Mouse (Mus musculus) left cerebral cortex, adult 18-20 months (tissue): ENCODE measurements around the gene Evi2. TPM values are rescaled to one million over a fixed set of nuclear protein-coding genes. Genes with fewer than 3 reads are reported as not detected.

Source experiments
- DNase-seq, 2 experiments: peaks; one replicate each; pipeline ENCODE4 v3.0.0; 2021 to 2022; ENCODE audit warnings: low spot score in 2 of 2, mixed read lengths in 1 of 2
- total RNA-seq, 2 experiments: library from RNA; stranded (reverse); gene quantifications; 2 replicates each; pipeline ENCODE4 v1.2.3; 2021

Evi2 gene
- total RNA-seq, 2 experiments from 2014 or later: not detected

DNA sequence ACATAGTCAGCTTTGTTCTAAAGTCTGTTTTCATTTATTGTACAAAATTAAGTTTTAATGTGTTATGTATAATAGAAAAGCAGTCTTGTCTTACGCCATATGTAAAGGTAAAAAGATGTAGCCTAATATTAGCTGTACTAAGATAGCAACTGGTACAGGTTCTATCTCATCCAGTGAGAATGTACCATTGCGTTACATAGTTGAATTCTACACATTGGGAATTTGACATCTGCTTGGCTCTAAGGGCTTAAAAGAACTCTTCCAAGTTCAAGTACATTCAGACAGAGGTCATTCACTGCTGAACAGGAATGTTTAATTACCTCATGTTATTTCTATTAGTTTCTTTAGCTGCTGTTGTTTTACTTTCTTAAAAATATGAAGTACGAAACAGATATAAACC, 3.8 kb downstream of the Evi2 start:
- no peak for DNase-seq

DNA sequence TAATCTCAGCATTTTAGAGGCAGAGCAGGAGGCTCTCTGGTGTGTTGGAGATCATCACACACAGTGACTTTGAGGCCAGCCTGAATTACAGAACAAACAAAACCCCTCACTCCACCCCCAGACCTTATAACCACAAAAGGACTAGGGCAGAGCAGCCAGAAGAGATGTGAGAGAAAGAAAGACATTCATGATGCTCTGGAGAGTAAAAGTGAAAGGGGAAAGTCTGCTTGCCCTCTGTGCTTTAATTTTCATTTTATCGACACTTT, 6.1 kb downstream of the Evi2 start:
- DNase-seq: no peak

DNA sequence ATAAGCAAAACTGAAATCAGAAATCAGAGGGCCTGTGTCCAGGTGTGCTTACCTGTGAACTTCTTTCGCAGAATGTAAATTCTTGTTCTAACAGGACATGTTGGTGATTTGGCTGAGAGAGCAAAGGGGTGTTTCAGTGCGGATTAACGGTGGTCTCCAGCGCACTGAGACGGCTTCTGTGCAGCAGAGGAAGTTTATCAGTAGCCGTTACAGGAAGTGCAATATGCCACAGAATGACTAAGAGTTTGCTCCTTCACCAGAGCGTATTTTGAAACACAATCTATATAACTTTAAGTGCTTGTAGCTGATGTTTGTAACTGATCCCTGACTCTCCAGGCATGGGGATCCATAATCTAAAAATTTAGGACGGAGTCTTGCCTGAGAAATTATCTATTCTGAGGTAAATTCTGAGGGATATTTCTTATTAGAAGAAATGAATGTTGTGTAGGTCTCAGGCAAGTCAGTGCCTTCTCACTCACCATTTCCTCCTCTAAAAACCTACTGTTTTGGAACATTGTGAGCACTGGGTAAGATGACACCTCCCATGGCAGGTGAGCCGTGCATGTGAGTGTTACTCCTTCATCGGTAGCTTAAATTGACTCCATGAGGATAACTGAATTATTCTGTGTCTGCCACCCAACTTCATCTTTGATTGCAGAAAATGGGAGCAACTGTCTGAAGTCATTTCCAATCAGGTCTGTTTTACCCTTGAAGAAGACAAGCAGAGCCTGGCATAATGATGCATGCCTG, 6.7 kb downstream of the Evi2 start, which contains the start of gene Evi2b:
Evi2b (minus strand) TSS at position 203 of the 750 bp plus-strand sequence.
- DNase-seq: no peak

DNA sequence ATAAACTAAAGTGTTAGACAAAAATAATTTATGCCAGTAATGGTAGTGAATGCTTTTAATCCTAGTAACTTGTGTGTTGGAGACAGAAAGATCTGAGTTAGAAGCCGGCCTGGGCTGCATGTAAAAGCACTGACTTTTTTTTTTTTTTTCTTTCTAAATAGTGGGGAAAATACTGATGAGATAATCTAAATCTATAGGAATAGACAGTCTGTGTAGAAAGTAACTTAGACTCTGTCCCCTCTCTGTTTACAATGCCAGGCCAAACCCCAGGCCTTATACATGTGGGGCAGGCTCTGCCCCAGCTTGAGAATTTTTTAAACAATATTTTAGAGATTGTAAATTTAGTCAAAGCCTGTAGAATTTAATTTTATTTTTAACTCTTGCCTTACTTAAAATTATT, 7.4 kb downstream of the Evi2 start:
- no peak for DNase-seq

DNA sequence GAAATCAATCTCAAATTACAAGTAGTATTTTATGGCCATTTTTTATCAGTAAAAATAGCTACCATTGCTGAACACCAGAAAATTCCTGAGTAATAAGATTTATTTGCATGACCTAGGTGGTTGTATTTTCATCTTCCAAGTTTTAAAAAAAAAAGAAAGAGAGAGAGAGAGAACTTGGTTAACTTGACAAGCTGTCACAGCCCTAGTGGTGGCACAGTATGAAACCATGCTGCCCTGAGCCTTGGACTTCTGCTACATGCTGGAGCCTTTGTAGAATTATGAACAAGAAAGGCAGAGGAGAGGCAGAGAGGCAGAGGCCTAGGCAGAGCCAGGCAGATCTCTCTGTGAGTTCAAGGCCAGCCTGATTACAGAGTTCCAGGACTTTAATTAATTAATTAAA, 8.5 kb downstream of the Evi2 start:
- no peak for DNase-seq

DNA sequence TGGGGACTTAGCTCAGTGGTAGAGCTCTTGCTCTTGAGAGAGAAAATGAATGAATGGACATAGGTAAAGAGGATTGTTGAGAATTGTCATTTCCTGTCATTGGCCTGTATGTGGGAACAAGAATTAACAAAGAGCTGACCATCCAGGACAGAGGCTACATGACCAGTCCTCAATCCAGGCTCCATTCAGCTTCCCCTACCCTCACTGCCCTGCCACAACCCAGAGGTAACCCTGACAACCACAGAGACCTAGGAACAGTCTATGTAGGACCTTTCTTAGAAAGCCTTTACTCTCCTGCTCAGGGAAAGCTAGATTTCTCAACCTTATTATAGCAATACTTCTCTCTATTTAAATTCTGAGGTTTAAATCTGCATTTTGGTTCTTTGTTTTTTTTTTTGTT, 9.6 kb downstream of the Evi2 start:
- DNase-seq: no peak

DNA sequence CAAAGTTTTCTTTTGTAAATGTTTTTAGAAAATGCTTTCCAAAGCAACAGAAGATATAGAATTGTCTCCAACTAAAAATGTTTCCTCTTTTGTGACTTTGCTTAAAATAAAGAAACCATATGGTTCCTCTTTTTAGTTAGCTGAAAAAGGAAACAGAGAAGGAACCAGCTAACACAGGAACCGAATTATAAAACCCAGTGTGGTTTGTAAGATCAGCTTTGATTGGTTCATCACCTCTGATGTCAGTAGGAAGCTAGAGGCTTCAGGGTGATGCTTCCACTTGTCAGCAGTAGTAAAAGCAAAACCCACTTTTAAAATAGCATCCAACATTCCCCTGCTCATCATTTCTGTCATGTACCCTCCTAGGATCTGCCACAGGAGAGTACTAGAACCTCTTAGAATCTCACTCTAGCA, 10.5 kb downstream of the Evi2 start:
- DNase-seq: no peak

DNA sequence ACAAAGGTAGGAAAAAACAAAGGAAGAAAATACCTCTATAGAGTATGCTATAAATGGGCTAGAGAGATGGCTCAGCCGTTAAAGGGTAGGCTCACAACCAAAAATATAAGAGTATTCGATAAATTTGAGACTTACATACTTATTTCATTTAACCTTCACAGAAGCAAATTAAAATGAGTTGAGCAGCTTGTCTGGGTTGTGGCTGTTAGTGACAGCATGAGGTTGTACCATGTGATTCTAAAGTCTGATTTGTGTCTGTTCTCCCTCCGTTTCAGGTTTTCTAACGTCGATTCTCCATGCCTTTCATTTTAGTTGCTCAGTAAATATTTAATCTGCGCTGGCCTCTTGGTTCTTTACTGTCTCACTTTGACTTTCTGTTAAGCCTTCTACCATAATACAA, 11.1 kb downstream of the Evi2 start:
- no peak for DNase-seq

DNA sequence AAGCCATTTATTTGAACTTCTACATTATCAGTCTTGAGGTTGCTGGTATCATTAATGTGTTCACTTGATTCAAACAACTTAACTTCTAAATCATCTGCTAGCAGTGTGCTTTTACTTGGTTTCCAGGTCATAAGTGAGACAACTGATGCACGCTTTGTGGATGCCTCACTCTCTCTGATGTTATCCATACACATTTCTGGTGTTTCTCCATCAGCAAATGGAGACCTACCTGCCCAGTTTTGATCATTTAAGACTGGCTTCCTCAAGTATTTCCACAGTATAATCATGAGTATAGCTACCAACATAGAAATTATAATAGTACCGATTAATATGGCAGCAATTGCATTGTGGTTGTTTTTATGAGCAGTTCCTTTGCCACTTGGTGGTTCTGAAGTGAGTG, 14.6 kb downstream of the Evi2 start:
- no peak for DNase-seq

DNA sequence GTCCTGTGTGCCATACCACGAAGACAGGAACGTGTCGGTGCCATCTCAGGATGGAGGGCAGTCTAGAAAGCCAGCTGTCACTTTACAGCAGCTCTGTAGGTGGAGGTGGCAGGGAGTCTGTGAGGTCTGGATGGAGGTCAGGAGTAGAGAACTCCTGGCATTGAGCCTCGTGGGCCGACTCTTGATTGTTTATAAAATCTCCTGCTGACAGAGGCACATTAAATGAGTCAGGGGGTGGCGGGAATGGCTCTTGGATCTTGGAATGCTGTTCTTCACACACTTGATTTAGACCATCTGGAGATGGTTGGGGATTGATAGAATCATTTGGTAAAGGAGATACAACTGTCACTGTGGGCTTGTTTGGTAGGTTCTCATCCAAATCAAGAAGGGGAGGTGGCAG, 15.1 kb downstream of the Evi2 start:
- DNase-seq: no peak

DNA sequence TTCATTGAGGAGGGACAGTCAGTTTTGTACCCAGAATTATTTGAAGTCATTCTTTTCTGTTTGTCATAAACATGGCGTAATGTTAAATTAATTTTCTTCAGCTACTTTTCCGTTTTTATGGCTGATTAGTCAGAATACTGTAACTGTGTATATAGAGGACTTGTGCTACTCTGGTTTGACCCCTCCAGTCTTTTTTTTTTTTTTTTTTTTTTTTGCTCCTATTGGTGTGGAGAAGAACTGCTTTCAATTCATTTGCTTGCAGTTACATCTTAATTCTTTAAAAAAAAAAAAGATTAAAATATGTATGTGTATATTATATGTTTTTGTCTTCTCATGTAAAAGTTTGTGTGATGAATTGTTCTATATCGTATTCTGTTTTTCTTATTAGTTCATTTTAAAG, 18.4 kb downstream of the Evi2 start:
- no peak for DNase-seq

DNA sequence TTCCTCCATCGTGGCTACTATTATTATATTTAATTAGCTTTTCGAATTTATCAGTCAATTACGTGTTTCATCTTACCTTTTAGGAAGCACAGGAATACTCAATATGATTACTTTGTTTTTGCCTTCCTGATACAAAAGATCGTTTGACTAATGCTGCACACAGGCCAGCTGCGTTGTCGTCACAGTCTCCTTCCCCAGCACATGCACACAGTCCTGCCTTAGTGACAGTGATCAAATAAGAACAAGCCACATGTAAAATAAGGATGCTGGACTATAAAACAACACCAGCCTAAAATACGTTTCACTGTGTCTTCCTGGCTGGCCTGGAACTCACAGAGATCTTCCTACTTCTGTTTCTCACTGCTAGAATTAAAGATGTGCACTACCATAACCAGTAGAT, 25.9 kb downstream of the Evi2 start:
- DNase-seq: no peak

DNA sequence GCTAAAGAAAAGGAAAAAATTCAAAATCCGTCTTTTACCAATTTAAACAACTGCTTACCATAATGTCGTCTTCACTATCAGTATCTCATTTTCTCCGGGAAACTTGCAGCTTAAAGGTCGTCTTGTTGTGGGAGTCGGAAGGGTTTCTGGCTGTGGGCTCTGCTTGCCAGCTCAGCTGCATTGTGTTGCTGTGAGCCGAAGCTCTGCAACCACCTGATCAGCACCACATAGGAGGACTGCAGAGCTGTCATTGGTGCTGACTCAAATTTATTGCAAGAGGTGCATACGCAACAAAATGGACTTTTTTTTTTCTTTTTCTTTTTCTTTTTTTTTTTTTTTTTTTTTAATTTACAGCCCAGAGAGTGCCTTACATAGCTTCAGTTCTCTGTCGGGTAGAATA, 26.5 kb downstream of the Evi2 start, which contains the start of gene Omg:
Omg (minus strand) TSS at position 240 of the 400 bp plus-strand sequence.
- DNase-seq: peak; percentile 70 to 76

DNA sequence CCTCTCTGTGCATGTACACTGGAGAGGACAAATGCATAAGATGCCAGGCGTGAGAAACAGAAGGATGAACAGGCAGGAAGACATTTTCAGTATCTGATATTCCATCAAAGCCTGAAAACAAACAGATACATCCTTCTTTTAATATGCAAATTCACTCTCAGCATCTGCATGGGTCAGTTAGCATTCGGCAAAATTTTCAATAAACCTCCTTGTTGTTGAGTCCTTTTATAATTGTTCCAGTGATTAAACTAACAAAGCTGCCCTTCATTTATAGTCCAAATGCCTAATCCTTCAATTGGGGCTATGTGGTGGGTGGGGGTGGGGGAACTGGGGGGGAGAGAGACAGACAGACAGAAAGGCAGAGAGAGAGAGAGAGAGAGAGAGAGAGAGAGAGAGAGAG, 27.5 kb downstream of the Evi2 start:
- no peak for DNase-seq

DNA sequence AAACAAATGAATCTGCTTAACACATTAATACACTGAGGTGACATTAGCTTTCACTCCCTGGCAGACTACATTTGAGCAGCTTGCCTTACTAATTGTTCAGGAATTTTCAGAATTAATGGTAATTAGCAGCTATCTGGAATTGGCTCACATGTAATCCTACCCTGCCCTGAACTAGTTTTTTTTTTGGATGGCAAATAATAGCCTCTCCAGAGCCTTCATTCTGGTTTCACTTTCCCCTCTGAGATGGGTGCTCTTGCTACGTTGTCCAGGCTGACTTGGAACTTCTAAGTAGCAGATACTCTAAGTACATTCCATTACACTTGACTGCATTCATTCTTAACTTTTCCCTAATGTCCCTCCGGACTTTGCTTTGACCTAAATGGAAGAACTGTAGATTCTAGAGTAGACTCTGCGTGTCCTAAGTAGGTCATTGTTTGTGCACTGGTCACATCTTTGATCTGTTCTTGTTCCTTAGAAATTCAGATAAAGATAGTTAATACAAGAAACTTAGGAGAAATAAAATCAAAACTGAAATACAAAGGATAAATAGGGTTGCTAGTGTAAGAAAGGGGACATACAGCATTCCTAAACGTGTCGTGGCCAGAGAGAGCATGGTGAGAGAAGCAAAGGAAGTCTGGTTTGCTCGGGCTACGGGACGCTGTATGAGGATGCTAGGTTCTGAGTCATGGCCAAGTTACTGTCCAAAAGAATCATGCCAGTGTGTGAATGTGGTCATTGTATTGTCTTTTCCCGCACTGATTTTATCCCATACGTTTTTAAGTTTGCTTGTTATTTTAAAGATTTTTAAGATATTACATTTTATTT, 35.2 kb downstream of the Evi2 start:
- DNase-seq: no peak

DNA sequence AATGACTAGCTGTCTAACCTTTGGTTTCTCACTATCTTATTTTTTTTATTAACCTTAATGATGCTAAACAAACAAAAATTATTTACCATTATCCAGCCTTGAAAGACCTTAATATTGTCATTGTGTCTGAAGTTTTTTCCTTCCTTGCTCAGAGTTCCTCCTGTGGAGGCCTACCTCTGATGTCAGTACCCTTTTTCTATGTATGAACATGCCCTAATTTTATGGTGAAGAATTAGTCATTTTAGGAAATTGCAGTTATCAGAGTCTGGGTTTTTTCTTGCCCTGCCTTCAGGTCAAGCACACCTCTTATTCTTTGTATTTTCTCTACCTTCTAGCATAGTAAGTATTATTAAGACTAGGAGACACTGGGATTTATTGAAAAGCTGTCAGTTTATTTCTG, 45.7 kb downstream of the Evi2 start:
- no peak for DNase-seq

DNA sequence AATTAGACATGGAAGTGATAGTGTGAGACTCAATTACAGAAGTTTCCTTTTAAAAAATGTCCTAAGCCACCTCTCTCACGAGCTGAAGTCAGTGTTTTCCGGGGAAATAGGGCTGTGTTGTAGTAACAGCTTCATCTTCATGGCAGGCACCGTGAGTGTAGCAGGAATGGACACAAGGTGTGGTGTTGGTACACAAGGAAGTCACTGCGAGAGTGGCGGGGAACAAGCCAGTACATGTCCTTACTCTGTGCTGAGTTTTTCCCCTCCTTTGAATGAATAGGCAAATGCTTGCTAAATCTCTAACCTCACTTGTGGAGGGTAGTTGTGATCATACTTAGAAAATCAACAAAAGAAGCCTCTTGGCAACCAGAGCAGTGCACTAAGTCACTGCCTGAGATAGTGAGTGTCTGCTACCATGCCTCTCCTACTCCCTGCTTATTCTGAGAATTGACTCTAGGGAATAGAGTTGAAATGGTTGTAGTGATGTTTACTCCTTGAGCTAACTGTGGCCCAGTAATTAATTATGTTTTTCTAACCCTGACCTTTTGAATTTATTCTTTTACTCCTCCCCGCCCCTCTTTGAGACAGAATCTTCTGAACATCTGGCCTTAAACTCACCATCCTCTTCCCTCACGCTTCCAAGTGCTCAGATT, 46.4 kb downstream of the Evi2 start:
- DNase-seq: no peak

DNA sequence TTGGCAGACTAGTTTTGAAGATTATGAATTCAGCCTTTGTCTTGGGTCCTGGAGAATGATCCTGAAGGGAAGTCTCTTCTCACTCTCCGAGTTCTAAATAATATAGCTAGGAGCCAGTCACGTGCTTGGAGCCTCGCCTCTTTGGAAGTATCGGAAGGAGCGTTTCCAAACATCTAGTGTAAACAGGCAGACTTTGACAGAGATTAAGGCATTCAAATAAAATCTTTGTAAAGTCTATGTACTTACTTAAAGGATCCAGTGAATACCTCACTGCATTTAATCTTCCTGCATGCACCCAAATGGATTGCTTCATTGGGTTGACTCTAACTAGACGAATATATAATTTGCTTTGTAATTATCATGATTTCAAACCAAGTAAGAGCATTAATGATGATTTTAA, 47.0 kb downstream of the Evi2 start:
- no peak for DNase-seq

DNA sequence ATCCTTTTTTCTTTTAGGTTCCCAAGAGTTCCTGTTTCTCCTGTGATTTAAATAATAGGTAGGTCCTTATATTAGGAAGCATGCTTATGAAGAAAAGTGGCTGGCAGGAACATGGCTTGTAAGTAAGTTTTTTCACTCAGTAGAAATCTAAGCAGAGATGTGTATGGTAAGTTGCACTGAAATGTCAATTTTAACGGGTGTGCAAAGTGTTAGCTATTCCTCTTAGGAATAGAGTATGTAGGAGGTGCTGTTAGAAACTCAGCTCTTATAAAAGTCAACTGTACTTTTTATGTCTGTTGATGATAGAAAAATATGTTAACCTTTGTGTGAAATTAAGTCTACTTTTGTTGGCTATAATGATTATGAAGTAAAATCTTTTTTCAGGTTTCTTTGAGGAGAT, 62.3 kb downstream of the Evi2 start:
- DNase-seq: no peak
